Mouse (Mus musculus) liver, postnatal 0 days (tissue): ENCODE results near the gene Syde1. TPM values are rescaled to one million over a fixed set of nuclear protein-coding genes. Genes with fewer than 3 reads are reported as not detected.

ENCODE experiments used
- ATAC-seq: fragments of 200-750 bp; cut with Nextera tagmentation; 2 replicates; pipeline ENCODE4 v1.8.0; 2017; ENCODE audit warnings: mild to moderate bottlenecking, moderate library complexity
- DNase-seq: peaks from one replicate; pipeline ENCODE4 v3.0.0-alpha.2; 2016
- H3K27ac ChIP-seq: fragments of 300-500 bp; sonication (generic); 2 replicates; pipeline ENCODE4 v1.5.1; 2014; ENCODE audit warnings: antibody characterized with exemption, moderate library complexity, mild to moderate bottlenecking, low read depth
- H3K27me3 ChIP-seq: fragments of 300-500 bp; sonication (generic); 2 replicates; pipeline ENCODE4 v1.6.1; 2014; ENCODE audit warnings: low read length, control low read depth, mixed read lengths; ENCODE audit not compliant: insufficient read depth
- H3K36me3 ChIP-seq: fragments of 300-500 bp; sonication (generic); replicated peaks from 2 replicates; pipeline ENCODE4 v1.6.1; 2014; ENCODE audit warnings: mild to moderate bottlenecking, control low read depth, low read length, moderate library complexity, mixed read lengths; ENCODE audit not compliant: insufficient read depth
- H3K4me1 ChIP-seq: fragments of 300-500 bp; sonication (generic); 2 replicates; pipeline ENCODE4 v1.6.1; 2014; ENCODE audit warnings: antibody characterized with exemption, mild to moderate bottlenecking, control low read depth; ENCODE audit not compliant: insufficient read depth
- H3K4me2 ChIP-seq: fragments of 300-500 bp; sonication (generic); 2 replicates; pipeline ENCODE4 v1.6.1; 2014; ENCODE audit warnings: low read depth, mild to moderate bottlenecking, low read length, moderate library complexity, mixed read lengths
- H3K4me3 ChIP-seq: fragments of 300-500 bp; sonication (generic); 2 replicates; pipeline ENCODE4 v1.5.1; 2014; ENCODE audit warnings: low read depth, low read length
- H3K9ac ChIP-seq: fragments of 300-500 bp; sonication (generic); replicated peaks from 2 replicates; pipeline ENCODE4 v1.6.1; 2014; ENCODE audit warnings: mild to moderate bottlenecking, moderate library complexity
- H3K9me3 ChIP-seq: fragments of 300-500 bp; sonication (generic); 2 replicates; pipeline ENCODE4 v1.6.1; 2016; ENCODE audit warnings: mild to moderate bottlenecking, control low read depth, low read length, mixed read lengths
- CTCF ChIP-seq: sonication (generic); IDR thresholded peaks from 2 replicates; pipeline ENCODE4 v1.5.1; 2016; ENCODE audit warnings: antibody characterized with exemption, low read depth
- EP300 ChIP-seq: IDR thresholded peaks from 2 replicates; pipeline ENCODE4 v1.6.1; 2016; ENCODE audit warnings: antibody characterized with exemption, low read depth, mild to moderate bottlenecking
- WGBS: fragments of 180-500 bp; shearing (Covaris S2); extraction: QIAGEN DNeasy Blood & Tissue Kit; methylation state at CpG from one replicate; pipeline ENCODE4 v1.1.7; 2014; ENCODE audit not compliant: insufficient replicate concordance; 5-methylcytosine and 5-hydroxymethylcytosine counted together
- polyA plus RNA-seq: library from polyadenylated mRNA; unstranded; fragments of >200 nt; fragmentation: Nextera tagmentation; extraction: Ambion mirVana; gene quantifications from 2 replicates; pipeline ENCODE4 v1.2.1, GENCODE M21; 2015

The Syde1 gene
- polyA plus RNA-seq, 1 experiment from 2014 or later = 1.5 TPM

DNA sequence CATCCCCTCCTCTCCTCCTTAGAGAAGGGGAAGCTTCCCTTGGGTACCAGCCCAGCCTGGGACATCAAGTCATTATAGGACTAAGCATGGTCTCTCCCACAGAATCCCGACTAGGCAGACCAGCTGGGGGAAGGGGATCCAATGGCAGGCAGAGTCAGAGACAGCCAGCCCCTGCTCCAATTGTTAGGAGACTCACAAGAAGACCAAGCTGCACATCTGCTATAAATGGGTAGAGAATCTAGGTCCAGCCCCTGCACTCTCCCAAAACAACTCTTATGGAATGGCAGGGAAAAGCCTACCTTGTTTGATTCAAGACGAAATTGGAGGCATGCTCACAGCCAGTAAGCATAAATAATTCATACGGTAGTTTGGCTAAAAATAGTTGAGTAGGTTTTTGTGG lies 18.5 kb downstream of the Syde1 start:
- ATAC-seq = no peak
- 57% methylated on average over 3 of the region's 3 CpGs for WGBS
- TF ChIP-seq CTCF = no peak
- TF ChIP-seq EP300 = no peak

DNA sequence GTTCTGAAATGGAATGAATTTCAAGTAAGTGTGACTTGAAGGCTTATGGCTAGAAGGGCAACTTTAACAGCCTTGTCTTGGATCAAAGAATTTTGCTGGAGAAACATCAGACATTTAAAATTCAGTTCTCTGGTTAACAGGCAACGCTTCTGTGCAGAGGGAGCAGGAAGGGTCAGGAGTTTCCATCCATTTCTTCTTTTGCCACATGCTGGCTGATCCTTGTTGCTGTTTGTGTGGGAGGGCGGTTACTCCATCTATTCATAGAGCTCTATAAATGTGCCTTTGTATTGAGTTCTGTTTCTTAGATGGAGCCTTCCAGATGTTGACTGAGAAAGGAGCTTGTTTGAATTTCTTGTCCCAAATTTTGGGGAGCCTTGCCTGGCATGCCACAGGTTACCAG lies 20.9 kb downstream of the Syde1 start:
- no peak for TF ChIP-seq CTCF
- DNase-seq (no peak), ATAC-seq (no peak)
- H3K4me2 ChIP-seq = no peak overlapping the region
- H3K9ac ChIP-seq = no peak overlapping the region
- 65% methylated on average over 2 of the region's 2 CpGs for WGBS
- no peaks in the 10 kb centered on the region for H3K36me3 ChIP-seq
- H3K9me3 ChIP-seq = no peaks in the 10 kb centered on the region
- peaks cover 15% of the 10 kb centered on the region for H3K4me1 ChIP-seq
- no peaks in the 10 kb centered on the region for H3K27me3 ChIP-seq
- no peak overlapping the region for H3K4me3 ChIP-seq
- H3K27ac ChIP-seq = no peak overlapping the region

More for the DNA sequence above, 18.5 kb downstream of the Syde1 start:
- Histone ChIP-seq H3K27me3 (no peaks in the 10 kb centered on the region), H3K4me1 (peaks cover 16% of the 10 kb centered on the region), H3K4me3 (no peak overlapping the region), H3K9ac (no peak overlapping the region), H3K9me3 (no peaks in the 10 kb centered on the region), H3K27ac (no peak overlapping the region), H3K4me2 (no peak overlapping the region), H3K36me3 (peaks cover 5% of the 10 kb centered on the region; the same call in 1 of the 2 replicates)
- no peak for DNase-seq

DNA sequence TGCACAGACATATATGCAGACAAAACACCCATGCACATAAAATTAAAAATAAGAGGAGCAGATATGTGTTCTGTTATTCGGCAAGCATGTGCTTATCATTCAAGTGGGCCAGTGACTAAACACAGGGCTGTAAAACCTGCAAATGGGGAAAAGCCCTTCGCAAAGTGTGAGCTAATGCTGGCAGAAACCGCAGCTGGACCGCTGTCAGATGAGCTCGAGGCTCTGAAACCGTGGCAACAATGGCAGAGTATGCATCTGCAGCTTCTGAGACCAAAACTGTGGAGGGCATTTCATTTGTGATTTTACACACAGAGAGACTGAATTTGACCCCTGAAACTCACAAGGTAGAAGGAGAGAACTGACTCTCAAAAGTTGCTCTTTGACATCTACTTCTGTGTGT lies 21.3 kb downstream of the Syde1 start:
- no peak overlapping the region for H3K27ac ChIP-seq
- ATAC-seq (no peak), DNase-seq (no peak)
- no peaks in the 10 kb centered on the region for H3K9me3 ChIP-seq
- 56% methylated on average over 6 of the region's 6 CpGs for whole genome bisulfite sequencing
- H3K4me3 ChIP-seq = no peak overlapping the region
- H3K9ac ChIP-seq = no peak overlapping the region
- TF ChIP-seq EP300 (no peak), CTCF (no peak)
- H3K4me1 ChIP-seq = peaks cover 10% of the 10 kb centered on the region
- no peak overlapping the region for H3K4me2 ChIP-seq
- no peaks in the 10 kb centered on the region for H3K36me3 ChIP-seq
- no peaks in the 10 kb centered on the region for H3K27me3 ChIP-seq

DNA sequence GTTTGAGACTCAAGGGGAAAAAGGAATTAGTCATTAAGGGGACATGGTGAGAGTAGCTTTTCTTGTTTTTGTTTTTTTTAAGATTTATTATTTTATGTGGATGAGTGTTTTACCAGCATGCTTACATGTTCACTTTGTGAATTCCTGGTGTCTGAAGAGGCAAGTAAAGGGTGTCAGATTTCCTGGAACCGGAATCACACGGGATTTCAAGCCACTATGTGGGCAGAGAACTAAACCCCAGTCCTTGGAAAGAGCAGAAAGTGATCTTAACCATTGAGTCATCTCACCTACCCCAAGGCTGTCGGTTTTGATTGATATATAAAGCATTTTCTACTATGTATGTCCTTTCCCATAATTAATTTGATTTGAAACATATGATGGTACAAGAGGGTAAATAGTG lies 22.1 kb downstream of the Syde1 start:
- Histone ChIP-seq H3K9me3 (no peaks in the 10 kb centered on the region), H3K4me3 (no peak overlapping the region), H3K4me1 (peaks cover 6% of the 10 kb centered on the region), H3K27ac (no peak overlapping the region), H3K36me3 (no peaks in the 10 kb centered on the region), H3K9ac (no peak overlapping the region), H3K27me3 (no peaks in the 10 kb centered on the region), H3K4me2 (no peak overlapping the region)
- DNase-seq (no peak), ATAC-seq (no peak)
- 55% methylated on average over 3 of the region's 3 CpGs for WGBS
- no peak for TF ChIP-seq EP300
- TF ChIP-seq CTCF = no peak

DNA sequence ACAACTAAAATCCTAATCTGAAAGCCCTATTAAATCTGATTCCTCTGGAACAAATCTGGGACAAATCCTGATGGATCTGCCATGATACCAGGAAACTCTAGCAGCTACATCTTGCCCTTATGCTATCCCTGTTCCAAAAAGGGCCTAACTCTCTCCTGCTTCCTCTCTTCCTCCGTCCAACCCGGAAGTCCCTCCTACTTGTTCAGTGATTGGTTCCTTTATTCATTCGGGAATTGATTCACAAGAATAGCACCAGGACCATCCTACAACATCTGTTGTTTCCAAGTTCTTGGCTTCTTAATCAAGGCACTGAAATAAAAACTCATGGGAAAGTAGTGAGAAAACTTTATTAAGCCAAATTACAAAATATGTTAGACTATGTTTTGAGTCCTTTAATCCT lies 22.6 kb downstream of the Syde1 start:
- ATAC-seq (no peak), DNase-seq (no peak)
- no peaks in the 10 kb centered on the region for H3K36me3 ChIP-seq
- TF ChIP-seq CTCF (no peak), EP300 (no peak)
- H3K27me3 ChIP-seq = no peaks in the 10 kb centered on the region
- H3K27ac ChIP-seq = no peak overlapping the region
- no peak overlapping the region for H3K4me3 ChIP-seq
- no peak overlapping the region for H3K9ac ChIP-seq
- no peak overlapping the region for H3K4me2 ChIP-seq
- H3K4me1 ChIP-seq = peaks cover 6% of the 10 kb centered on the region
- WGBS = 68% methylated on average over 3 of the region's 3 CpGs
- no peaks in the 10 kb centered on the region for H3K9me3 ChIP-seq

DNA sequence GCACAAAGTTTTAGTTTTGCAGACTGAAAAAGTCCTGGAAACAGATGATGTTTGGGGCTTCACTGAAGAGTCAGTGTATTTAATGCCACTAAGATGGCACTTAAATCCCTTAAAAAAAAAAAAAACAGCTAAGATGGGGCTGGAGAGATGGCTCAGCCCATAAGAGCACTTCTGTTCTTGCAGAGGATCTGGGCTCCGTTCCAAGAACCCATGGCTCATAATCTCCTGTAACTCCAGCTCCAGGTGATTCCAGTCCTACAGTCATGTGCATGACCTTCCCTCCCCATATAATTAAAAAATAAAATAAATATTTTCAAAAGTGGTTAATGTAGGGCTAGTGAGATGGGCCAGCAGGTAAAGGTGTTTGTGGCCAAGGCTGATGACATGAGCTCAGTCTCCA lies 26.7 kb downstream of the Syde1 start:
- TF ChIP-seq EP300 (no peak), CTCF (no peak)
- Histone ChIP-seq H3K9ac (no peak overlapping the region), H3K27ac (no peak overlapping the region), H3K27me3 (no peaks in the 10 kb centered on the region), H3K4me3 (no peak overlapping the region), H3K4me2 (no peak overlapping the region), H3K36me3 (no peaks in the 10 kb centered on the region), H3K4me1 (no peaks in the 10 kb centered on the region), H3K9me3 (no peaks in the 10 kb centered on the region)
- WGBS = 71% methylated on average over 1 of the region's 1 CpGs
- ATAC-seq = no peak
- DNase-seq = no peak

DNA sequence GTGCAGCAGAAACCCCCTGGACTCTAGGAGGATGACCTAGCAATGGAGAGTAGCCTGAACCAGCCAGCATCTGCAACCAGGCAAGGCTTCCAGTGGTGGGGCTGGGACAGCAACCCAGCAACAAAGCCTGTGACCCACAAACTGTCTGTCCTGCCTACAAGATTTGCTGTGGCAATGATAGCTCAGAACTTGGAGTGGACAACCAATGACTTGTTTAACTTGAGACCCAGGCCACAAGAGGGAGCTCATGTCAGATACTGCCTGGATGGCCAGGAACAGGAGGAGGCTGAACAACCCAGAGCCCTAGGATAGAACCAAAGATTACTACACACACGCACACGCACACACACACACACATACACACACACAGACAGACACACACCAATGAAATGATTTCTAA lies 50.8 kb downstream of the Syde1 start:
- no peaks in the 10 kb centered on the region for H3K4me1 ChIP-seq
- no peaks in the 10 kb centered on the region for H3K36me3 ChIP-seq
- no peaks in the 10 kb centered on the region for H3K9me3 ChIP-seq
- no peak overlapping the region for H3K27ac ChIP-seq
- WGBS = 58% methylated on average over 2 of the region's 2 CpGs
- no peaks in the 10 kb centered on the region for H3K27me3 ChIP-seq
- no peak for ATAC-seq
- H3K9ac ChIP-seq = no peak overlapping the region
- no peak overlapping the region for H3K4me3 ChIP-seq
- TF ChIP-seq CTCF (peak; percentile 58), EP300 (no peak)
- DNase-seq = peak; percentile 27
- H3K4me2 ChIP-seq = no peak overlapping the region

Other genes starting within 250 kb of the Syde1 start
- gene Agpat3, start 239.5 kb downstream of the Syde1 start, polyA plus RNA-seq = 154 and 171 TPM in 2 replicates
- gene Rrp1, start 178.9 kb downstream of the Syde1 start, polyA plus RNA-seq = 93.5 and 95.5 TPM in 2 replicates
- 177 and 187 TPM in 2 replicates for gene Cstb, start 166.3 kb downstream of the Syde1 start, polyA plus RNA-seq
- gene Pdxk, start 127.0 kb downstream of the Syde1 start, polyA plus RNA-seq = 10.1 and 11.0 TPM in 2 replicates
- 0.09 TPM in 1 of 2 replicates, not detected in the other for gene Olfr1358, start 74.5 kb downstream of the Syde1 start, polyA plus RNA-seq
- 37.1 and 39.1 TPM in 2 replicates for gene Ilvbl, start 17.6 kb downstream of the Syde1 start, polyA plus RNA-seq
- gene Olfr1357, start 26.1 kb upstream of the Syde1 start, polyA plus RNA-seq = not detected in 2 replicates
- gene Casp14, start 126.3 kb upstream of the Syde1 start, polyA plus RNA-seq = not detected in 2 replicates
- not detected in 2 replicates for gene Ccdc105, start 161.1 kb upstream of the Syde1 start, polyA plus RNA-seq
- 0.08 and 0.13 TPM in 2 replicates for gene Slc1a6, start 188.5 kb upstream of the Syde1 start, polyA plus RNA-seq